13 mouse cellular contexts compared by ENCODE assay signal in genomic region chr10:67295938-67296466, GRCm38 (mm10).
"Had no signal": no experiment of that assay in that cellular context is flagged by ENCODE, and none has a peak within 500 bp of the region (broad histone marks: within the 10 kb centered on the region; RNA-seq: fewer than 3 reads in every experiment).

No protein-coding gene starts in this region.

- H3K27ac ChIP-seq: left cerebral cortex, adult 2 months; limb, embryonic 15.5 days; macrophage; midbrain, embryonic 13.5 days; neural tube, embryonic 15.5 days had no signal

- DNase-seq: kidney, adult 8-10 months; kidney, postnatal 25 days; lung, embryonic 14.5 days; lung, postnatal 10 days; right cerebral cortex, adult 18-20 months; right cerebral cortex, postnatal 25 days; thymus, postnatal 4 days had no signal

- H3K9me3 ChIP-seq: limb, embryonic 15.5 days; midbrain, embryonic 13.5 days; neural tube, embryonic 15.5 days had no signal

- H3K27me3 ChIP-seq: limb, embryonic 15.5 days; midbrain, embryonic 13.5 days; neural tube, embryonic 15.5 days had no signal

- H3K4me2 ChIP-seq: limb, embryonic 15.5 days; lung, embryonic 14.5 days; midbrain, embryonic 13.5 days; neural tube, embryonic 15.5 days had no signal

- H3K4me3 ChIP-seq: left cerebral cortex, adult 2 months; limb, embryonic 15.5 days; midbrain, embryonic 13.5 days; neural tube, embryonic 15.5 days had no signal

- H3K36me3 ChIP-seq: limb, embryonic 15.5 days; midbrain, embryonic 13.5 days; neural tube, embryonic 15.5 days had no signal

- H3K9ac ChIP-seq: limb, embryonic 15.5 days; lung, embryonic 14.5 days; midbrain, embryonic 13.5 days; neural tube, embryonic 15.5 days had no signal

- ATAC-seq: intestine, postnatal 0 days; midbrain, embryonic 13.5 days had no signal

- H3K4me1 ChIP-seq: limb, embryonic 15.5 days; midbrain, embryonic 13.5 days had no signal
